Mouse (Mus musculus) bone marrow macrophage, adult 2 months (primary cell): ENCODE data around the gene Srsf10. TPM values are rescaled to one million over a fixed set of nuclear protein-coding genes. Genes with fewer than 3 reads are reported as not detected.

ENCODE experiments used
- H3K27ac ChIP-seq: 2 replicates; pipeline ENCODE4 v1.5.1; 2012; ENCODE audit warnings: low read depth, low read length; ENCODE audit not compliant: insufficient read depth
- H3K4me1 ChIP-seq: 2 replicates; pipeline ENCODE4 v1.6.1; 2012; ENCODE audit warnings: low read length; ENCODE audit not compliant: control insufficient read depth, insufficient read depth
- H3K4me3 ChIP-seq: 2 replicates; pipeline ENCODE4 v1.5.1; 2012; ENCODE audit warnings: mild to moderate bottlenecking, low read length, moderate library complexity; ENCODE audit not compliant: insufficient read depth
- CTCF ChIP-seq: IDR thresholded peaks from 2 replicates; pipeline ENCODE4 v1.5.1; 2012; ENCODE audit warnings: low read depth, mild to moderate bottlenecking, low read length, moderate library complexity
- POLR2A ChIP-seq: IDR thresholded peaks from 2 replicates; pipeline ENCODE4 v1.6.1; 2012; ENCODE audit warnings: mild to moderate bottlenecking, low read depth, low read length, borderline replicate concordance
- polyA plus RNA-seq: library from polyadenylated mRNA; stranded (reverse); fragments of >200 nt; gene quantifications from 2 replicates; pipeline ENCODE4 v1.2.4, GENCODE M21; 2012; ENCODE audit not compliant: missing spikeins, insufficient read depth, insufficient read length

Srsf10 gene
- polyA plus RNA-seq, 1 experiment, result 82.1 TPM

- Histone ChIP-seq H3K27ac (peak within 1 kb of the TSS; percentile 100), H3K4me1 (peaks cover 26% of the 10 kb centered on the region), H3K4me3 (peak within 1 kb of the TSS; percentile 94)
- TF ChIP-seq POLR2A, result peak; percentile 41; the same call in 1 of the 2 replicates
- TF ChIP-seq CTCF, result no peak
These were observed 18.1 kb downstream of the Srsf10 start, which contains the start of gene Pnrc2 for GRCm38 (mm10) chr4:135873526-135874202. Pnrc2 (minus strand) TSS chr4:135873850.

GRCm38 (mm10) chr4:135874564-135875535, 19.3 kb downstream of the Srsf10 start:
- Histone ChIP-seq H3K4me1 (peaks cover 20% of the 10 kb centered on the region), H3K27ac (peak overlapping the region; percentile 100)
- TF ChIP-seq CTCF, result peak; percentile 12; the same call in 1 of the 2 replicates
- no peak for TF ChIP-seq POLR2A

DNA sequence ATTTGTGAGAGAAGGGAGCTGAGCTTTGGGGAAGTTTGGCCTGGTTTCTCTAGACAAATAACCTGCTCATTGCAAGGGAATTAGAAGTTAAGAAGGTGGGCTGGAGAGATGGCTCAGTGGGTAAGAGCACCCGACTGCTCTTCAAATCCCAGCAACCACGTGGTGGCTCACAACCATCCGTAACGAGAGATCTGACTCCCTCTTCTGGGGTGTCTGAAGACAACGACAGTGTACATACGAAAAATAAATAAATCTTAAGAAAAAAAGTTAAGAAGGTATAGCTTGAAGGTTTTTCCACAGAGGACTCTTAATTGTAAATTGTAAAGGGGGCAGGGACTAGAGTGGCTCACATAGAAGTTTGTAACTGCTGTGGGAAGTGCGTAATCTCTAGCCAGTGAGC, 20.0 kb downstream of the Srsf10 start:
- TF ChIP-seq POLR2A (no peak), CTCF (no peak)
- H3K4me3 ChIP-seq, result peak overlapping the region; percentile 43; the same call in 1 of the 2 replicates
- peak overlapping the region; percentile 100 for H3K27ac ChIP-seq
- H3K4me1 ChIP-seq, result peaks cover 20% of the 10 kb centered on the region

More at GRCm38 (mm10) chr4:135874564-135875535, 19.3 kb downstream of the Srsf10 start:
- peak overlapping the region; percentile 47 for H3K4me3 ChIP-seq

DNA sequence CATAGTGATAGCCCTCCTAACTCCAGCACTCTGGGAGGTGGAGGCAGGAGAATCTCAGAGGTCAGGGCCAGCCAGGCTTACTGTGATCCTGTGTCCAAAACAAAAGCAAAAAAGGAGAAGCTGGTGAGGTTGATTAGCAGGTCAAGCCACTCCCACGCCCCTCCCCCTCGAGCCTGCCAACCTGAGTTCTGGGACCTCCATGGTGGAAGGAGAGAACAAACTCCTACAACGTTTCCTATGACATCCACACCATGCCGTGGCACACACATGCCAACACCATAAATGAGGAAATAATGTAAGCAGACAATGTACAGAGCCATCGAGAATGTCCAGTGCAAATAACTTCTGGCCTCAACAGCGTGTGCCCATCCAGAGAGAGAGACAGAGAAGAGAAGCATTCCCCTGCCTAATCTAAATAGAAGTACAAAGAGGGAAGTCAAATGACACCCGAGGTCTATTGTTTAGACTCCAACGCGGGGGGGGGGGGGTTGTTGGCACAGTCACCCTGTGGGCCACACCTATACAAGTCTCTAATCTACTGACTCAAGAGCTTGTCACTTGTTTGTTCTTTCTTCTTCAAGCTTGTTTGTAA, 20.5 kb downstream of the Srsf10 start:
- Histone ChIP-seq H3K4me1 (peaks cover 20% of the 10 kb centered on the region), H3K27ac (peak overlapping the region; percentile 100), H3K4me3 (peak overlapping the region; percentile 43)
- no peak for TF ChIP-seq CTCF

- Histone ChIP-seq H3K4me3 (peak overlapping the region; percentile 43), H3K4me1 (peaks cover 20% of the 10 kb centered on the region), H3K27ac (peak overlapping the region; percentile 100)
- TF ChIP-seq CTCF (no peak), POLR2A (no peak)
These were observed 21.1 kb downstream of the Srsf10 start for GRCm38 (mm10) chr4:135876583-135877020.

DNA sequence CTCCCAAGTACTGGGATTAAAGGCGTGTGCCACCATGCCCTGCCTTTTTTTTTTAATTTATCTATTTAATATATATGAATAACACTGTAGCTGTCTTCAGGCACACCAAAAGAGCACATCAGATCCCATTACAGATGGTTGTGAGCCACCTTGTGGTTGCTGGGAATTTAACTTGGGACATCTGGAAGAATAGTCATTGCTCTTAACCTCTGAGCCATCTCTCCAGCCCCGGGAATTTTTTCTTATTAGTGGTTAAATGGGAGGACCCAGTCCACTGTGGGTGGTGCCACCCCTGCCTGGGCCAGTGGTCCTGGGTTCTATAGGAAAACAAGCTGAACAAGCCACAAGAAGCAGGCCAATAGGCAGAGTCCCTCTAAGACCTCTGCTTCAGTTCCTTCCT, 22.2 kb downstream of the Srsf10 start:
- H3K4me3 ChIP-seq, result no peak overlapping the region
- no peak overlapping the region for H3K27ac ChIP-seq
- H3K4me1 ChIP-seq, result peaks cover 20% of the 10 kb centered on the region
- no peak for TF ChIP-seq POLR2A
- no peak for TF ChIP-seq CTCF

DNA sequence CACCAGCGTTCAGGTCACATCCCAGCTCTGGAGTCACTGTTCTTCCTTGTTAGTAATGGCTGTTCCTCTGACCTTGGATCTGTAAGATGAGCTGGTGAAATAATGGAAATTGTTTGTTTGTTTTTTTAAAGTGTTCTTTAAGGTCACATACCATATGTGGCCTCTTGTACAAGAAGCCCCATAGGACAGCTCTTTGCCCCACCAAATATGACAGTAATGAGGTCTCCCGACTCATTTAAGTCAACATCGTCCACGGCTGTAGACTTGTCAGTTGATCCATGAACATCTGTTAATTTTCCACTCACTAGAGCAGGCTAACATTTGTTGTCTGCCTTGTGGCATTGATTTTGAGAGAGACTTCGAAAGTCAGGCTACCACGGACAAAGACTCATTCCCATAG, 23.5 kb downstream of the Srsf10 start:
- no peak overlapping the region for H3K27ac ChIP-seq
- no peak overlapping the region for H3K4me3 ChIP-seq
- TF ChIP-seq CTCF (no peak), POLR2A (no peak)
- peaks cover 20% of the 10 kb centered on the region for H3K4me1 ChIP-seq

DNA sequence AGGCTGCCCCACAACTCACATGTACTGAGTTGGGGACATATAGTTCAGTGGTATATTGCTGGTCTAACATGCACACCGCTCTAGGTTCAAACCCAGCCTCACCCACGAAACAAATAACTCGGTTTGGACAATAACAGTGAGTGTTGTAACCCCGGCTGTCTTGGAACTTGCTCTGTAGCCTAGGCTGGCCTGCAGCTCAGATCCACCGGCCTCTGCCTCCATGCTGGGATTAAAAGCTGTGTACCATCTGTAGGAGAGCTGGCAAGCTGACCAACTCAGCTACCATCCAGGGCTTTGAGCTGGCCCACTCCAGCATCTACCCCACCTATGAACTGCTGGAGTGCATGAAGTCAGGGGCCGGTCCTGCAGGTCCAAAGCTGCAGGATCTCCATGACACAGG, 24.5 kb downstream of the Srsf10 start:
- Histone ChIP-seq H3K4me1 (peaks cover 12% of the 10 kb centered on the region), H3K27ac (no peak overlapping the region), H3K4me3 (no peak overlapping the region)
- TF ChIP-seq CTCF (no peak), POLR2A (no peak)

GRCm38 (mm10) chr4:135880576-135880975, 25.0 kb downstream of the Srsf10 start:
- no peak overlapping the region for H3K4me3 ChIP-seq
- no peak overlapping the region for H3K27ac ChIP-seq
- peaks cover 9% of the 10 kb centered on the region for H3K4me1 ChIP-seq
- no peak for TF ChIP-seq CTCF
